Mouse (Mus musculus) 3T3-L1 (cell line): ENCODE measurements around the gene Kcnd1.

Experiments
- DNase-seq: peaks from one replicate; pipeline ENCODE4 v3.0.0-alpha.2; 2015; ENCODE audit warnings: low read depth, low spot score

Gene Kcnd1

DNA sequence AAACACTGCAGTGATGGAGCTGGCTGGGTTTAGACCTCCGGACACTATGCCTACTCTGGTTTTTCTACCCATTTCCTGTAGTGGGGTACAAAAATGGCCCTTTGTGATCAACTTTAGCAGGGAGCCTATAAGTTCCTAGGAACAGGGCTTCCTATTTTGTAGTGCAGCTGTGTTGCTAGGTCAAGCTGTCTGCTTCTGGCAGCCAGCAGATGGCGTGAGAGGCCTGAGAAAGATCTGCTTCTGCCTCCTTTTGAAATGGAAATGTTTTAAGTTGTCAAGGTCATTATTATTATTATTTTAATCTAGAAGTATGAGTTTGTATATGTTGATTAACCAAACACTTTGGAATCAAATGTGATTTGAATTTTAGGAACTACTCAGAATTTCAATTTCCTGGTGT lies 32.5 kb downstream of the Kcnd1 start:
- peak; percentile 56 for DNase-seq

DNA sequence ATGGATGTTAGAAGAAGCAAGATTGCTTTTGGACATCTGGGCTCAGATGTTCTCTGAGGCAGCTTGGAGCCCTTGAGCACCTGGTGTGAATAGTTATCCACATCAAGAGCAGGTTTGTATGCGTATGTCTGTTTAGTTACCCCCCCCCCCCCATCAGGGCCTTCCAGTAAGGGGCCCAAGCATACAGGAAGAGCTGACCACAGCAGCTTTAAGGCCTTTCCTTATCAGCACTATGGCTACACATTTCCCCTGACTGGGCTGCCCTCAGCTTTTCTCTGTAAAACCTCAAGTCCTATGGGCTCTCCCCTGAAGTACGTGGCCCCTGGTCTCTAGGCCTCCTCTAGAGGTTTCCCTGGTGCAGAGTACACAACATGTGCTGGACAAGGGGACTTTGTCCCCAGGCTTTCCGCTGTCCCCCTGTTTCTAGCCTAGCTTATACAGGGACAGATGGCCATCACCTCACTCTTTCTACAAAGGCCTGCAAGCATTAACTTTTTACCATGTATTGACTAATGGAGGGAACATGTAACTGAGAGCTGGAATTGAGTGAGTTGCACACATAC lies 37.2 kb downstream of the Kcnd1 start:
- DNase-seq = no peak

DNA sequence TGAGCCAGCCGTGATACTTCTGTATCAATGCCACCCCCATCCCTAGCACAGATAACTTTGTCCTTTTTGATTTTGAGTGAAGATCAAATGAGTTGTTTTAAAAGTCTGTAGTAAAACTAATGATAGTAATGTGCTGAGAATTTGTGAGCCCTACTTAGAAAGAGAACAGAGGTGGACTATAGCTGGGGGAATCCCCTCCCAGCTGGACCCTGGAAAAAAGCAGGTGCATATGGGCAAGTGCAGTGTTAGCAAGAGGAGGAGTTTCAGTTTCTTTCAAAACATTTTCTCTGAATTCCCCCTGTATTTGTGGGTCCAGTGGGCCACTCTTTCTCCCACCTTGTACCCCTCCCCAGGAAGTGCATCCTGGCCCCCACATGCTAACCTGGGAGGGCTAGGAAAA lies 41.1 kb downstream of the Kcnd1 start:
- DNase-seq = no peak

DNA sequence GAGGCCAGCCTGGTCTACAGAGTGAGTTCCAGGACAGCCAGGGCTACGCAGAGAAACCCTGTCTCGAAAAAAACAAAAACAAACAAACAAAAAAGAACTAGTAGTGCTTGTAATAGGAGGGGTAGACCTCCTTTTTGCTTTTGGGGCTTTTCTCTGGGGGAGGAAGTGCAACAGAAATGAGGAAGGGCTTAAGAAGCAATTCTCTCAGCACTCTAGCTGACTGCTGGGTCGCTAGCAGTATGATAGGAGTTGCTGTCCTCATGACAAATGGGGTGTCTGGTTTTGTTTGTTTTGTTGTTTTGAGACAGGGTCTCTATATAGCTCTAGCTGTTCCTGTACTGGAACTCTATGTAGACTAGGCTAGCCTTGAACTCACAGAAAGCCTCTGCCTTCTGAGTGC lies 42.5 kb downstream of the Kcnd1 start:
- no peak for DNase-seq

DNA sequence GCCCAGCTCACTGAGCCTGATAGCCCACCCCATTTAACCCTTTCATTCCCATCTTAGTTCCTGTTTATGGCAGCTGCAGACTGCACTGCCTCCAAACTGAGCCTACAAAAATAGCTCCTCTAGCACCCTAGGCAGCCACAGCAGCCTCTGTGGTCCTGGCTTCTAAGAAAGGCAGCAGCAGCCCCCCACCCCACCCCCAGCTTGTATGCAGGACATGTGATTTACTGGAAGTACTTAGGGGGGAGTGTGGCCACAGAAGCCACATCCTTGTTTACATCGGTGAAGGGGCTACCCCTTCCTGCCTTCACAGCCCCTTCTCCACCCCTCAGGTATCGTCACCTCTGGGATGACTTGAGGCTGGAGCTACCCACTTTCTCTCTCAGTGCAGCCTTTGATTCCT lies 43.3 kb downstream of the Kcnd1 start:
- no peak for DNase-seq

DNA sequence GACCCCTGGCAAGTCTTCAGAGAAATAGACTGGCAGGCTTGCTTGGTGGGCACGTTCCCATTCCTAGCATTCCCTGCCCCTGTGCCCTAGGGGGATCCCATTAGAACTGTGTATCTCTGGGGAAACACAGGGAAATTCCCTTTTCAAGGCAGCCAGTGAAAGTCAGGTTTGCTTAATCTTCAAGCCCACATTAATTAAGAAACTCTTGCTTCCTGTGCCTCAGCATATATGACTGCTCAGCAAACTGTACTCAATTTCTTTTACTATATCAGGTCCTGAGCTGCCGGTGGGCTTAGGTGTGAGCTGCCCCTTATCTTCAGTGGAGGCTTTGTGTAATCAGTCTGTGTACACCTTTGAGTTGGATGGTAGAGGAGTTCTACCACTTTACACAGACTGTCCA lies 43.7 kb downstream of the Kcnd1 start:
- DNase-seq = no peak

DNA sequence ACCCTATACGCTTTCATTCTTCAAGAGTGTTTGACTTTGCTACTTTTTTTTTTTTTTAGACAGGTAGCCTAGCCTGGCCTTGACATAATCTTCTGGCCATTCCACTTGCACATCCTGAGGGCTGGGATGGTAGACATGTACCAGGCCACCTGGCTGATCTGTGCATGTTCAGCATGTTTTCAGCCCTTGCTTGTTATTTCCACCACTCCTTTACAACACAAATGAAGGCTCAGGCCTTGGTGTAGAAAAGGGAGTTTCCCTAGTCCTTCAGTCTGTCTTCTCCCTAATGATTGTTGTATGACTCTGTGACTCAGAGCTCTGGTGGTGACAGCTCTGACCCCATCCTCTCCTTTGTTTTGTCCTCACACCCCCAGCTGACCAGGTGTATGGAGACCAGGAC lies 45.1 kb downstream of the Kcnd1 start:
- no peak for DNase-seq

DNA sequence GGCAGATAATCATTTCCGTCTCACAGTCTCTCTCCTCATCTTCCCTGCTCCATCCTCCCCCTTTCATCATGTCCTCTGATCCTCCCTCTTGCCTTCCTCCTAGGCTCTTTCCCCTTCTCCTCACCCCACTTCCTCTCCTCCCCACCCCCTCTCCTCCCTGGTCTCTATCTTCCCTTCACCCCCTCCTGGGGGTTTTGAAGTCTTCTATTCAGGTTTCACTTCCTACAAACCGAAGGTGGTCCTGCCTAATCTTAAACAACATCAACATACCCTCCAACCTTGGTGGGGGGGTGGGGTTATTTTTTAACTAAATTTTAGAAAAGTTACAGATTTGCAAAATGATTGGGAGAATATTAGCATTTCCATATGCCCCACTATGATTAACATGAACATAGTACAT lies 46.4 kb downstream of the Kcnd1 start:
- DNase-seq = no peak

DNA sequence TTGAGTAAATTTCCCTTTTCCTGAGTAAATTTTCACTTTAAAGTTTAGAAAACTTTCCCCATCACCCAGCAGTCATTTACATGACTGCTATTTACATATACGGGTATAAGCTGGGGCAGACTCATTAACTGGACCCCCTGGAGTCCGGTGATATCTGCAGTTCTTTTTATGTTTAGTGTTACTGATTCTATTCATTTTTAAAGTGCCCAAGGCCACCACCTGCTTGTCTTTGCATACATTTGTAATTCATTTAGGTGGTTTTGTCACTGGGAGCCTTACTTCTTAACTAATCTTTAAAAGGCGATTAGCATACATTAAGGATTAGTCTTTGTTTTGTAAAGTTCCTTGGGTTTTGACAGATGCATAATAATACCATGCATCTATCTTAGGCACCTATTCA lies 47.7 kb downstream of the Kcnd1 start:
- DNase-seq = no peak

DNA sequence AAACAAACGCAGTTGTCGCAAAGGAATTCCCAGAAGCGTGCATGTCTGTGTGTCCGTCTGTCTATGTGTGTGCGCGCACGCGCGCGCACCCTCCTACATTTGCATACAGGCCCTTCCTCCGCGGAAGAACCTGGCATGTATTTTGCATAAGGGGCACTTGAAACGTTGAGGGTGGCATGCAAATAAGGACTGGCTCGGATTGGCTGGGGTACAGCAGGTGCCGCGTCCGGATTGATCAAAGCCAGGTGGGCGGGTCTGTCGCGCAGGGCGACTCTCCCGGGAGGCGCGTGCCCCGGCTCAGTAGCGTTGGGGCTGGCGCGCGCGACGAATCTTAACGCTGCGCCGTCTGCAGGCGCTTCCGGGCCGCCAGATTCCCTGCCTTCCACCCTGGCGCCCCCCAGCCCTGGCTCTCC lies 55.9 kb downstream of the Kcnd1 start, which contains the start of gene Pim2:
Gene Pim2 (plus strand): TSS at position 256 of the 413 bp plus-strand sequence.
- DNase-seq = no peak

DNA sequence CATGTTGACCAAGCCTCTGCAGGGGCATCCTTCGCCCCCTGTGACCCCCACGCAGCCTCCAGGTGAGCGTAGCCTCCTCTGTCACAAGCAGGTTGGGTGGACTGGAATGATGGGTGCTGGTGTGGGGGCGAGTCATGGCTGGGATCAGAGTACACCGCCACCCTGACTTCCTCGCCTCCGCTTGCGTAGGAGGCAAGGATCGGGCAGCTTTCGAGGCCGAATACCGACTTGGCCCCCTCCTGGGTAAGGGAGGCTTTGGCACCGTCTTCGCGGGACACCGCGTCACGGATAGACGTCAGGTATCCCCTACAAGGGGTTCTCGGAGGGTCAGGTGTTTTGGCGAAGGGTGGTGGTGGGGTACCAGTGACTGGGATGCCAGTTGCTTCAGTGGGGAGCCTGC lies 56.4 kb downstream of the Kcnd1 start:
- no peak for DNase-seq

DNA sequence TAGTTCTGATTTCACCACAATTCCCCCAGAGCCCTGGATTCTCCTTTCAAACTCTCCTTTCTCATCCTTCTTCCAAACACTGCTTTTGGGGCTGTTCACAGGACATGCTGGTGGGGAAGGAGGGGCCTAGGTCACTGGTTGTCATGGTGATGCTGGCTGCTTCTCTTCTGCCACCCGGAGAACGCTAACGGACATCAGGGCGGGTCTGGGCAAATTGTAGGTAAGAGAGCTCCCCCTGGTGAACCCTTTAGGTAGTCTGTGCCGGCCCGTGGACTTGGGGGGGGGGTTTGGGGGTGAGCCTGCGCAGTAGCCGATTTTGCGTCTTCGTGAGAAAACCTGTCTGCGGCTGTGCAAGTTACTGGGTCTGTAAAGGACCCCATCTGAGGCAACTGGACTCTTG lies 57.7 kb downstream of the Kcnd1 start:
- DNase-seq = peak; percentile 27

DNA sequence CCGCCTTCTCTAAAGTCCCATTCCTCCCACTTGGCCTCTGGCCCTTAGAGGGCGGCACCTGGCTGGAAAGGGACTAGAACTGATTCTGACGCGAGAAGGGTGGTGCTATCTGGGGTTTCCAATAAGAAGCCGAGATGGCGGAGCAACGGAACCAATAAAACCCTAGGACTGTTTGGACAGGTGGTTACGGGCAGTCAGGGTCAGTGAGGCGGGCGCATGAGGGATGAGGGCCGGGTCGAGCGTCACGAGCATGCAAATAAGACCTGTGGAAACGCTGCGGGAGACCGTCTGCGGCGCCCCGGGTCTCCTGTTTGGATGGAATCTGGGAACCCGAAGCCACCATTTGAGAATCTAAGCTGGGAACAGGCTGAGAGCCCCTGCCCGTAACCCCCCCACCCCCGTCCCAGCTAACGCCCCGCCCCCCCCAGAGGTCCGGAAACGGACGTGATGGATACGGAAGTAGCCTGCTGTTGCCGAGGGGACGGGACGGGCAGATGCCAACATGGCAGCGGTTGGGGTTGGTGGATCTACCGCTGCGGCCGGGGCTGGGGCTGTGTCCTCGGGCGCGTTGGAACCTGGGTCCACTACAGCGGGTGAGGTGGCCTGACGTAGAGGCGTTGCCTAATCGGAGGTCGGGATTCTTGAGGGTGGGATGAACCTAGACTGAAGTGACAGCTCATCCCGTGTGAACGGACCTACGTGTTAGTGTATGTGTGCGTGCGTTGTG lies 61.9 kb downstream of the Kcnd1 start, which contains the start of gene Slc35a2:
Gene Slc35a2 (plus strand): TSS at position 188 of the 727 bp plus-strand sequence.
- peak; percentile 95 for DNase-seq
